Mouse (Mus musculus): ENCODE results near the gene Notum. TPM values are rescaled to one million over a fixed set of nuclear protein-coding genes. Genes with fewer than 3 reads are reported as not detected.

Gene Notum
- total RNA-seq (2021): not detected
- long read RNA-seq, experiment 1: 0 reads
- long read RNA-seq, experiment 2: 0 reads

GRCm38 (mm10) chr11:120661076-120661460, at the start of gene Notum:
Notum (minus strand) TSS chr11:120661175.
- peak within 1 kb of the TSS; percentile 75 for H3K4me3 ChIP-seq
- intact Hi-C loops (cut with DNase I): no loop called here
- no peak for TF ChIP-seq CTCF (IDR thresholded peaks at IDR 0.05)
- no peak for DNase-seq
- H3K27ac ChIP-seq: no peak within 1 kb of the TSS

DNA sequence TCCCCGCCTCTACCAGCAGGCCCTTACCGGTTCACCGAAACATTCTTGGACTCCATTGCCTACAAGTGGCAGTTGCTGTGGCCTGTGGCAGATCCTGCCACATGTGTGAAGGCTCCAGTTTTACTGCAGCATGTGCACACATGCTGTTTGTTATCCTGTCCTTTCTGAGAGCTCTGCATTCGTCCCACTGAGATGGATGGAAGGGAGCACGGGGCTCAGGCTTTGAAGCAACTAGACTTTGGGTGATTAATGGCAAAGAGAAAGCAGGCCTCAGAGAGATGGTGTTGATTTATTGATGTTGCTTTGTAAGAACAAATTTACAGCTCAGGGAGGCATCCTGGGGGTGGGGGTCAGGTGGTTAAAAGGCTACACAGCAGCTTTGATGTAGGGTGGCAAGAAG, 49.7 kb upstream of the Notum start:
- no peak overlapping the region for H3K27ac ChIP-seq

DNA sequence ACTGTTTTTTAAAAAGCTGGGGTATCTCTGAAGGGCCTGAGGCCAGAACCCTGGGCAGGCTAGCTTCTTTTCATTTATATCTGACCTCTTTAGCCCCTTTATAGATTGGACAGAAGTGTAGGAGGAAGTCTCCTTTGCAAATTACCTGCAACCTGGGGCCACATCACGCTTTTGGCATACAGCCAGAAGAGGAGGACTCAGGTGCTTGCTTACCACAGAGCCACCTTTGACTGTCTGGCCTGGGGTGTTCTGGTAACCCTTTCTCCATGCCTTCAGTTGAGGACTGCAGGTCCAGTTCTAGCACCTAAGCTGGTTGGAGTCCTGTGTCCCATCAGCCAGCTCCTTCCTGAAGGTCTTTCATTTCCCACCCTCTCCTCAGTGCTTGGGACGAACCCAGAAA, 48.6 kb upstream of the Notum start:
- no peak for DNase-seq
- no peak overlapping the region for H3K27ac ChIP-seq
- H3K4me3 ChIP-seq: no peak overlapping the region
- intact Hi-C loops (cut with DNase I): no loop called here
- no peak for TF ChIP-seq CTCF (IDR thresholded peaks at IDR 0.05)

More for the DNA sequence above, 49.7 kb upstream of the Notum start:
- no peak for TF ChIP-seq CTCF (IDR thresholded peaks at IDR 0.05)
- intact Hi-C loops (cut with DNase I): loop anchor here (5.0 kb wide), 1 partner anchor 218 kb away; the partner anchor contains the start of gene Slc25a10
- no peak for DNase-seq
- no peak overlapping the region for H3K4me3 ChIP-seq

GRCm38 (mm10) chr11:120707969-120708368, 47.0 kb upstream of the Notum start:
- no peak for TF ChIP-seq CTCF (IDR thresholded peaks at IDR 0.05)
- H3K27ac ChIP-seq: no peak overlapping the region
- H3K4me3 ChIP-seq: no peak overlapping the region
- no peak for DNase-seq
- intact Hi-C loops (cut with DNase I): no loop called here

DNA sequence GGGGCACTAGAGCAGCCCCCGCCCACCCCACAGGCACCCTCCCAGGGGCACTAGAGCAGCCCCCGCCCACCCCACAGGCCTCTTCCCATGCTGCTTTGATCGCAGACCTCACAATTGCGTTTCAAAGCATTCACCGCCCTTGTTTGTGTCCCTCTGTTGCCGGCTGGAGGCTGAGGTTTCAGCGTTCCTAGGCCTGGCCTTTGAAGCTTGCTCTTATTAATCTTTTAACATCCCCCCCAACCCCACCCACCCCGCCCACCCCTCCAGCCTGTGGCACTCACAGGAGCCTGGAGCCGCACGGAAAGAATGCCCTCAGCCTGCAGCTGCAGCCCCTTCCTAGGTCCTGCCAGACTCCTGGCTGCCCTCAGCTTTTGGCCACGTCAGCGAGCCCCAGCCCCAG, 46.2 kb upstream of the Notum start:
- intact Hi-C loops (cut with DNase I): no loop called here
- DNase-seq: no peak
- Histone ChIP-seq H3K4me3 (no peak overlapping the region), H3K27ac (no peak overlapping the region)
- TF ChIP-seq CTCF (IDR thresholded peaks at IDR 0.05): no peak

GRCm38 (mm10) chr11:120706120-120706519, 45.1 kb upstream of the Notum start:
- no peak overlapping the region for H3K27ac ChIP-seq
- no peak overlapping the region for H3K4me3 ChIP-seq
- no peak for DNase-seq
- intact Hi-C loops (cut with DNase I): no loop called here
- TF ChIP-seq CTCF (IDR thresholded peaks at IDR 0.05): no peak

GRCm38 (mm10) chr11:120704486-120705325, 43.7 kb upstream of the Notum start:
- no peak for DNase-seq
- no peak overlapping the region for H3K4me3 ChIP-seq
- intact Hi-C loops (cut with DNase I): no loop called here
- H3K27ac ChIP-seq: no peak overlapping the region
- no peak for TF ChIP-seq CTCF (IDR thresholded peaks at IDR 0.05)

DNA sequence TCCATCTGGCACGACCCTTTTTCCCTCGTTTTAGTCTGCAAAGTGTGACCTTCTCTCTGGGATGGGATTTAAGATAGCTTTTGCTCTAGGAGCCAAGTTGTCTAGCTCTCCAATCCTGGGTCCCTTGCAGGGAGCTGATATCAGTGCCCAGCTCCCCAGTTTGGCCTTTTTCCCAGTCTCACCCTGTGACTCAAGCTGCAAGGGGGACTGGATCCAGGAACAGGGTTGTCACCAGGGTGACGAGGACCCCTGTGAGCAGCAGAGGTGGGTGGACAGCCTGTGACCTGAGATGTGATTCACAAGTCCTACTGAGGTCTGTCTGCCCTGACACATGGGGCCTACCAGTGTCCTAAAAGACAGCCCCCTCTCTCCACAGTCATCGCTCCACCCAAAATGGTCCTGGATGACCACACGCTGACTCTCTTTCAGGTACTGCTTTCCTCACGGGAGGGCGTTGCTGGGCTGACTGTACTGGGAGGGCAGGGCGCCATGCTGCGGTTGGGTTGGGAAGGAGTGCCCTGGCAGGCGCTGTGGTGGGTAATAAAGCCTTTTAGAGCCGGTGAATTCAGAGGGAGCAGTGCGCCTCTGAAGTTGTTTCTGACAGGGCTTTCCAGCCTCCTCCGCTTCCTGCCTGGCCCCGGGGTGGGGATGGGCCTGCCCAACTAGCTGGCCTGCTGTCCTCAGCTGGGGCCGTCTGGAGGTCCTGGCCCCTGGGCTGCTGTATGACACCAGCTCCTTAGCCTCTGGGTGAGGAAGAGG, 42.9 kb upstream of the Notum start:
- no peak for DNase-seq
- Histone ChIP-seq H3K27ac (no peak overlapping the region), H3K4me3 (no peak overlapping the region)
- TF ChIP-seq CTCF (IDR thresholded peaks at IDR 0.05): no peak
- intact Hi-C loops (cut with DNase I): no loop called here

- peak overlapping the region; percentile 85 for H3K27ac ChIP-seq
- peak; percentile 24; the same call in 1 of the 2 replicates for TF ChIP-seq CTCF (IDR thresholded peaks at IDR 0.05)
- DNase-seq: peak; percentile 84
- intact Hi-C loops (cut with DNase I): no loop called here
- H3K4me3 ChIP-seq: no peak overlapping the region
Measured at GRCm38 (mm10) chr11:120697741-120698140, 36.8 kb upstream of the Notum start.

- TF ChIP-seq CTCF (IDR thresholded peaks at IDR 0.05): peak; percentile 34
- intact Hi-C loops (cut with DNase I): no loop called here
- H3K27ac ChIP-seq: 0 out of 2 replicates have a peak overlapping the region, but pooled peaks have one; percentile 2
- no peak overlapping the region for H3K4me3 ChIP-seq
- DNase-seq: no peak
Measured at GRCm38 (mm10) chr11:120696568-120696967, 35.6 kb upstream of the Notum start.

GRCm38 (mm10) chr11:120695641-120696040, 34.7 kb upstream of the Notum start:
- H3K27ac ChIP-seq: no peak overlapping the region
- DNase-seq: no peak
- no peak for TF ChIP-seq CTCF (IDR thresholded peaks at IDR 0.05)
- intact Hi-C loops (cut with DNase I): no loop called here
- no peak overlapping the region for H3K4me3 ChIP-seq

DNA sequence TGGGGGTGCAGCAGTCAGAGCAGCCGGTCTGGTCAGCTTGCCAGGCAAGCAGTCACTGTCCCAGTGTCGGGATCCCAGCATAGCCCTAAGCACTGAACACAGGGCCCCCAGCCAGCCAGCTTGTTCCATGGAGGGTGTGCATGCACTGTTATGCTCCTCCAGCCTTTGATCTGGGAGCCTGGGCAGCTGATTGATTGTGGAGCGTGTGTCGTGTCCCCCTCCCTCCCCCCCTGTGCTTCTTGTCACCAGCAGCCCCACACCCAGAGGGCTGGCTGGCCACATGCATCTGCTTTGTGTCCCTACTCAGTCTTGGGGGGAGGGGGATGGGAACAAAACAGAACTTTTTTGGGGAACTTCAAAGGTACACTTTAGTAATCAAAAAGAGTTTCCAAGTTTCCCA, 34.2 kb upstream of the Notum start:
- DNase-seq: no peak
- H3K4me3 ChIP-seq: no peak overlapping the region
- intact Hi-C loops (cut with DNase I): no loop called here
- H3K27ac ChIP-seq: no peak overlapping the region
- TF ChIP-seq CTCF (IDR thresholded peaks at IDR 0.05): no peak

GRCm38 (mm10) chr11:120693461-120693860, 32.5 kb upstream of the Notum start:
- no peak overlapping the region for H3K27ac ChIP-seq
- intact Hi-C loops (cut with DNase I): no loop called here
- no peak overlapping the region for H3K4me3 ChIP-seq
- DNase-seq: no peak
- no peak for TF ChIP-seq CTCF (IDR thresholded peaks at IDR 0.05)
